Mouse (Mus musculus) hindbrain, embryonic 10.5 days (tissue): ENCODE results near the gene Tarm1. TPM values are rescaled to one million over a fixed set of nuclear protein-coding genes. Genes with fewer than 3 reads are reported as not detected.

Experiments used
- polyA plus RNA-seq: library from polyadenylated mRNA; unstranded; fragments of >200 nt; fragmentation: Nextera tagmentation; extraction: Ambion mirVana; gene quantifications from 2 replicates; pipeline ENCODE4 v1.2.1, GENCODE M21; 2016

Gene Tarm1
- polyA plus RNA-seq, 1 experiment from 2014 or later, result not detected

Other genes starting within 250 kb of the Tarm1 start
- 33.1 and 37.7 TPM in 2 replicates for gene Myadm, start 213.5 kb downstream of the Tarm1 start, polyA plus RNA-seq
- 0.30 and 0.47 TPM in 2 replicates for gene Prkcg, start 213.4 kb downstream of the Tarm1 start, polyA plus RNA-seq
- gene Cacng7, start 169.7 kb downstream of the Tarm1 start, polyA plus RNA-seq, result 2.2 TPM in 2 replicates
- 5.5 and 7.8 TPM in 2 replicates for gene Cacng8, start 111.9 kb downstream of the Tarm1 start, polyA plus RNA-seq
- 0.12 TPM in 1 of 2 replicates, not detected in the other for gene Cacng6, start 78.4 kb downstream of the Tarm1 start, polyA plus RNA-seq
- 0.15 and 0.29 TPM in 2 replicates for gene Oscar, start 113.5 kb upstream of the Tarm1 start, polyA plus RNA-seq
- gene Ndufa3, start 114.7 kb upstream of the Tarm1 start, polyA plus RNA-seq, result 423 and 441 TPM in 2 replicates
- 31.7 and 41.3 TPM in 2 replicates for gene Tfpt, start 127.3 kb upstream of the Tarm1 start, polyA plus RNA-seq
- 148 and 168 TPM in 2 replicates for gene Prpf31, start 127.4 kb upstream of the Tarm1 start, polyA plus RNA-seq
- 79.6 and 80.4 TPM in 2 replicates for gene Cnot3, start 142.6 kb upstream of the Tarm1 start, polyA plus RNA-seq
- gene Leng1, start 163.2 kb upstream of the Tarm1 start, polyA plus RNA-seq, result 19.4 and 23.0 TPM in 2 replicates
- 3.5 and 5.8 TPM in 2 replicates for gene Tmc4, start 174.9 kb upstream of the Tarm1 start, polyA plus RNA-seq
- gene Tsen34, start 190.2 kb upstream of the Tarm1 start, polyA plus RNA-seq, result 269 and 282 TPM in 2 replicates
- gene Mboat7, start 190.9 kb upstream of the Tarm1 start, polyA plus RNA-seq, result 38.9 and 39.2 TPM in 2 replicates
- 1,151 and 1,302 TPM in 2 replicates for gene Rps9, start 201.4 kb upstream of the Tarm1 start, polyA plus RNA-seq
- 0.07 and 0.38 TPM in 2 replicates for gene Pirb, start 217.8 kb upstream of the Tarm1 start, polyA plus RNA-seq